Mouse (Mus musculus): Measurements from ENCODE around the gene Ift43. TPM values are rescaled to one million over a fixed set of nuclear protein-coding genes. Genes with fewer than 3 reads are reported as not detected.
A peak's percentile ranks its signal among the peaks of the same experiment; 100 is the strongest.

Gene Ift43
- total RNA-seq, 2 experiments from 2014 or later = 0.37 to 0.49 TPM

DNA sequence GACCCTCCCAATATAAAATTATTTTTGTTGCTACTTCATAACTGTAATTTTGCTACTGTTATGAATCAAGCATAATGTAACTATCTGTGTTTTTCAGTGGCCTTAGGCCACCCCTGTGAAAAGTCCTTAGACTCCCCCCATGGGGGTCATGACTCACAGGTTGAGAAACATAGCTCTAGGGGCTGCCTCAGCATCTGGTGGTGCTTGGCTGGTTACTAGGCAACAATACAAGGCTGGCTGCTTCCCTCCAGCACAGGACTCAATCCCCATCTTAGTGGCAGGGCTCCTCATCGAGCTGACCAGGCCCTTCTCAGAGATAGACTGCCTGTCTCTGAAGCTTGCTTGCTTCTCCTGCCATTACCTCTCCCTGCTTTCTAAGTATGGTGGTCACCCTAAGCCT lies 86.4 kb downstream of the Ift43 start:
- ATAC-seq (ENCODE audit: poor library complexity, severe bottlenecking) = no peak

GRCm38 (mm10) chr12:86169195-86169594 lies 86.9 kb downstream of the Ift43 start:
- no peak for ATAC-seq (ENCODE audit: poor library complexity, severe bottlenecking)

- ATAC-seq (ENCODE audit: poor library complexity, severe bottlenecking) = no peak
These were observed 91.0 kb downstream of the Ift43 start for GRCm38 (mm10) chr12:86173314-86173713.

DNA sequence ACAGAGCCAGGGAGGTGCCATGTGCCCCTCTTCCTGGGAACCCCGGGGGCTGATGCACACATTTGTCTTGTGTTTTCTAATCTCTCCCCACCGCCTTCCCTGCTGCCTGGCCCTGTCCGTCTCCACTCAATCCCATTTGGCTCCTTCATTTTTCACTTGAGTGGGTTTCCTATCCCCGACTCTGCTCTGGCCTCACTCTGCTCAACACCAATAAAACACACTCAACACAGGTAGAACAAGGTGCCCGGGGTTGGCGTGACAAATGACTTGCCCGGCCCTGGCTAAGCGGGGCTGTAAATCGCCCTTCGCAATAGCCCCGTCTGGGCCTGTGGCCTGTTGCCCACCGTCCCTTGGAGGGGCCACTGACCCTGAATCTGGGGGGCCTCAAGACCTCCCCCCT lies 92.0 kb downstream of the Ift43 start:
- ATAC-seq (ENCODE audit: poor library complexity, severe bottlenecking) = no peak

DNA sequence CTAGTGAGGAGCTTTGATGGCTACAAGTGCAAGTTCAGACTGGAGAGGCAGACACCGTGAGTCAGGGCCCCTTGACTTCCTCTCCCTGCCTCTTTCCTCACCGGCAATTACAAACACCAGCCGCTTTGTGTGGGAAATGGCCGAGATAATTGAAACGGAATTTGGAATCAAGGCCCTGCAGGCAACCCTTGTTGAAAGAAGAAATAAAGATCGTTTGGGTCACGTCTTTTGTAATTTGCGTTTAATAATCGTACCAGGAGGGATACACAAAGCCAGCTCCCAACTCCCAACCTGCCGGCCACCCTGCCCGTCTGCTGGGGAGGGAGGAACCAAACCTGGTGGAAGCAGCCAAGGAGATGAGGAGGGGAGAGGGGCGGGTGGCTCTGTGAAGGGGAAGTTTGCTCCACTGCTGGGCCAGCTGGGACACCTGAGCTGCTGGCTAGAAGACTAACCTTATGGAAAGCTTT lies 93.2 kb downstream of the Ift43 start:
- peak; percentile 88 for ATAC-seq (ENCODE audit: poor library complexity, severe bottlenecking)

GRCm38 (mm10) chr12:86176675-86177339 lies 94.5 kb downstream of the Ift43 start:
- ATAC-seq (ENCODE audit: poor library complexity, severe bottlenecking) = no peak

DNA sequence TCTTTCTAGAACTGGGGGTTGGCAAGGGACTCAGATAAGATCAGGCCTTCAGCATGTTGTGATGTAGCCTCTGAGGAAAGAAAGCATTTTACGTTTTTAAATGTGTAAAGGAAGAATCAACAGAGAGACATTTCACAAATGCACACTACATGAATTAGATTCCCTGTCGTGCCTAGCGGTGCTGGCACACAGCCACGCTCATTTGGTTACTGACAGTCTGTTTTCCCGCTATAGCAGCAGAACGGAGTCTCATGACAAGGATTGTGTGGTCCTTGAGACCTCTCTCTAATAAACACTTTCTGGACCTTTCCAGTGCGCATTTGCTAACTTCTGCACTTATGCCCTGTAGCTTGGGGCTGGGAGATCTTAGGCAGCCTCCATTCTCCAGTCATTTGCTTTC lies 96.9 kb downstream of the Ift43 start:
- no peak for ATAC-seq (ENCODE audit: poor library complexity, severe bottlenecking)

DNA sequence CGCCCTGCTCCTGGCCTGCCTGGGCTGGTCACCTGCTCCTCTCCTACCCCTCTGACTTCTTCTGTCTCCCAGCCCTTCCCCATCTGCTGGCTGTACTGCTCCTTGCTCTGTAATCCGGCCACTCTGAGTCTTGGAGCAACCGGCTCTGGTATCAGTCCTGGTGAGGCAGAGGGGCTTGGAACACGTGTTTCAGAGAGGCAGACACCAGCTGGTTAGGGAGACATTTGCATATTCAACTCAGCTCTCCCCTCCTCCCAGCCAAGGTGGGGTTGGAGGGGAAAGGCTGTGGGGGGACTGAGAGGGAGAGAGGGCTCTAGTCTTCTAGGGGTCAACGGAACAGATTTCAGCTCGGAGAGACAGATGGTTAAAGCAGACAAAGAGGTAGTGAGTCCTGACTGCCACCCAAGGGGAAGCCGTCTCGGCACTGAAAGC lies 99.0 kb downstream of the Ift43 start:
- no peak for ATAC-seq (ENCODE audit: poor library complexity, severe bottlenecking)

GRCm38 (mm10) chr12:86181879-86182278 lies 99.5 kb downstream of the Ift43 start:
- no peak for ATAC-seq (ENCODE audit: poor library complexity, severe bottlenecking)

GRCm38 (mm10) chr12:86182414-86182813 lies 100.1 kb downstream of the Ift43 start:
- ATAC-seq (ENCODE audit: poor library complexity, severe bottlenecking) = no peak

DNA sequence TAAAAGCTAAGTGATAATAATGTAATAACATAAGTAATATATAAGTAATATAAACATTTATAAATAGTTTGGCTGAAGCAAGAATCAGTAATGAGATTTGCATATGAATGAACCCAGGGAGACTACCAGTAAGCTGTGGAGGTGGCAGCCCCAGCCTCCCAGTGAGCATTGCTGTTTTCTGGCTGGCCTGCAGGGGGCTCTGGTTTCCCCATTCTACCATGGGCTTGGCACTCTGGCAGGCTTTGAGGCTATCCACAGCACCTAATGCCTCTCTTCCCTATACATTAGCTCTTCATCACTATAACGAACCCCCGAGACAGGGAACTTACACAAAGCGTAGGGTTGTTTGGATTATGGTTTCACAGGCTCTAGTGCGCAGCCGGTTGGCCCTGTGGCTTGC lies 105.8 kb downstream of the Ift43 start:
- peak; percentile 57; the same call in 1 of the 2 replicates for ATAC-seq (ENCODE audit: poor library complexity, severe bottlenecking)

GRCm38 (mm10) chr12:86189601-86190323 lies 107.4 kb downstream of the Ift43 start:
- no peak for ATAC-seq (ENCODE audit: poor library complexity, severe bottlenecking)

DNA sequence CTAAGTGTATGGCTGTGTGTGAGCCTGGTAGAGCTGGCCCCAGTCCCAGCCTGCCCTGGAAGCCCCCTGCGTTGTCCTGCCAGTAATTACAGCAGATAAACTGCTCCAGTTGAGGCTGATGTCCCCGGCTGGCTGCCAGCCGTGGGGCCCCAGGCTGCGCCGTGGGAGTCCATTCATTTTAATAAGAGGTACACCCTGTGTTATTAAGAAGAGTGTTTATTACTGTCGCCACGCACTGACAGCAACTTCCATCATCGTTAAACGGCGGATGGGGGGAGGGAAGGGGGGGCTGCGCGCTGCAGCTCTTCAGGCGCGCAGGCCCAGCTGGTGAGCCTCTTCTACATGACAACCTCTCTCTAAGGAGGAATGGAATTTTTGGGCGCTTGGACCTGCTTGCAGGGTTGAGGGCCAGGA lies 109.7 kb downstream of the Ift43 start:
- ATAC-seq (ENCODE audit: poor library complexity, severe bottlenecking) = no peak

DNA sequence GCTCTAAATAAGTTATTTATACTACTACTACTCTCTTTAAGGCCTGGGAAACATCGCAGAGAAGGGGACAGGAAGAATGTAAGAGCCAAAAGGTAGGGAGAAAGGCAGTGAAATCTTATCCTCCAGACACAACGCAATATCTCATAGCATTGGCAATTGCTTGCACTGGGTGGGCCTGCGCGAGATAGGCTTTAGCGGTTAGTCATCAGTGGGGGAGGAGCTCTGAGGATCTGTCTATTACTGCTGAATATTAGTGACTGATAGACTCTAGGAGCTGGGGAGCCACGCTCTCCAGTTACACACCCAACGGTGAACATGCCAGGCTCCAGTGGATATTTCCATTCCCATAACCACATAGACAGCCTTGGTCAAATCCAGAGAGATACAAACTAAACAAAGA lies 114.6 kb downstream of the Ift43 start:
- ATAC-seq (ENCODE audit: poor library complexity, severe bottlenecking) = no peak

- no peak for ATAC-seq (ENCODE audit: poor library complexity, severe bottlenecking)
These were observed 121.2 kb downstream of the Ift43 start for GRCm38 (mm10) chr12:86203443-86204057.

DNA sequence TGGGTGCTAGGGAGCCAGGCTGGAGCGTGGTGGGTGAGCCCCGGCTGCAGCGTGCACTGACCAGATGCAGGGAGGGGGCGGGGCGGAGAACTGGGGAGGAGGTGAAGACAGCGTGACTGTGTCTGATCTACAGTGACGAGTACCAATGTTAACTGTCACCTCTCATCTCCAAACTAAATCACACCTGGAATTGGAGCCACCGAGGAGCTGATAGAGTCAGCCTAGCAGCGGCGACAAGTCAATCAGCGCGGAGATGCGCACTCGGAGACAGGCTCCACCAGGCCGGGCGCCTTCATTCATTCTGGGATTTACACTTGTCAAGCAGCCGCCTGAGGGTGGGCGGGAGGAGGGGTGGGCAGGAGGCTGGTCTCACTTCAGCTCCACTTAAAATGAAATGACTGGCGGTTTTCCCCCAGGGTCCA lies 128.8 kb downstream of the Ift43 start:
- ATAC-seq (ENCODE audit: poor library complexity, severe bottlenecking) = no peak

Other genes starting within 250 kb of the Ift43 start
- gene Tgfb3, start 3.5 kb upstream of the Ift43 start, total RNA-seq (2015) = 0.25 TPM in 1 of 2 replicates, not detected in the other
- not detected in 2 replicates for gene Tgfb3, start 3.5 kb upstream of the Ift43 start, total RNA-seq (2017)
- gene Gpatch2l, start 159.3 kb downstream of the Ift43 start, total RNA-seq (2015) = 28.2 and 31.8 TPM in 2 replicates
- 47.5 and 48.7 TPM in 2 replicates for gene Gpatch2l, start 159.3 kb downstream of the Ift43 start, total RNA-seq (2017)

All from megakaryocyte, adult 5-6 weeks (primary cell).